Mouse (Mus musculus): ENCODE data around the gene Osbpl3. TPM values are rescaled to one million over a fixed set of nuclear protein-coding genes. Genes with fewer than 3 reads are reported as not detected.

Osbpl3 gene
- polyA plus RNA-seq, 1 experiment from 2014 or later, result 14.5 TPM

DNA sequence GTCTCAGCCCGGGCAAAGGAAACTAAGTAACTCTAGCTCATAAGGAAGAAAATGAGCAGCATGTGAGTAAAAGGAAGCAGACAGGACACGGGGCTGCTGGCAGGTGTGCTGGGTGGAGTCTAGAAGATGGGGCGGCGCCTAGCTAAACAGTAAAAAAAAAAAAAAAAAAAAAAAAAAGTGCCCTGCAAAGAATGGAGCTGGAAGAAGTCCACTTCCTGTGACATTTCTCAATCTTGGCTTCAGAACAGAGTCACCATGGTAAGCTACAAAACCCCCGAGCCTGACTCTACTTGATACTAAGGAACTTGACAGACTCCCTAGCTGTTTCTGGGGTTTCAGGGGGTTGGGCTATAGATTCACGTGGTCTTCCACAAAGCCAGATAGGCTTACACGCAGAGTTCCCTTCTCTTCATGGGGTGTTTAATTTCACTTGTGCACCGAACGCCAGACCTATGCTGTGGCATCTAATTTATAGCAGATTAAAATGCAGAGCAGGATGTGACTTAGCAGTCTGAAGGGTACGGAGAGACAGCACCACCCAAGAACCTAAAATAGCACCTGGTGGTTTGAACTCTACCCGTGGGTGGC is 74.4 kb downstream of the Osbpl3 start:
- Histone ChIP-seq H3K4me1 (replicated peaks; ENCODE audit: control insufficient read depth, insufficient read depth) (peaks cover 3% of the 10 kb centered on the region; the same call in 1 of the 2 replicates), H3K27ac (replicated peaks) (peak overlapping the region; percentile 81), H3K36me3 (ENCODE audit: control insufficient read depth, insufficient read depth, low read length) (no peaks in the 10 kb centered on the region), H3K4me2 (replicated peaks; ENCODE audit: low read depth) (peak overlapping the region; percentile 49), H3K9ac (ENCODE audit: low read length) (no peak overlapping the region), H3K9me3 (ENCODE audit: control insufficient read depth, low read length) (no peaks in the 10 kb centered on the region), H3K27me3 (ENCODE audit: control insufficient read depth, insufficient read depth, low read length) (no peaks in the 10 kb centered on the region), H3K4me3 (ENCODE audit: low read depth, low read length) (peak overlapping the region; percentile 0; the same call in 1 of the 2 replicates)
- no peak for TF ChIP-seq CTCF (IDR thresholded peaks at IDR 0.05; ENCODE audit: low read depth)
- TF ChIP-seq EP300 (optimal IDR thresholded peaks at IDR 0.05), result no peak
- 21% methylated on average over 11 of the region's 11 CpGs for WGBS
- DNase-seq (ENCODE audit: low spot score), result peak; percentile 80
- peak; percentile 67 for ATAC-seq (ENCODE audit: low FRiP score, low TSS enrichment)

DNA sequence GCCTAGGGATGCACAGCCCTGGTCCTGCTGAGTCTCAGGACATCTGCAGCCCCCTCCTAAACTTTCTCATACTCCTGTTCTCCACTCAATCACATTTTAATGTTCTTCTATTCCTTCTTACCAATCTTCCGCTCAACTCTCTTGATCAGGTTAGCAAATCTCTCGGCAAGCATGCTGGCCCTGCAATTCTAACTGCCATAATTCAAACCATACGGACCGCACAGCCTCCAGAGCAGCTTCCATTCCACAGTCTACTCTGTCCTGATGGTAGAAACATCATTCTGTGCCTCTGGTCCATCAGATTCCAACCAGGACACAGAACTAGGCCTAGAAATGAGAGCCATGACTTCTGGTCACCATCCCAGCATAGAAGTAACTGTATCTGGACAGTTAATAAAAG is 76.3 kb downstream of the Osbpl3 start:
- Histone ChIP-seq H3K36me3 (ENCODE audit: control insufficient read depth, insufficient read depth, low read length) (no peaks in the 10 kb centered on the region), H3K4me1 (replicated peaks; ENCODE audit: control insufficient read depth, insufficient read depth) (peaks cover 3% of the 10 kb centered on the region; the same call in 1 of the 2 replicates), H3K4me3 (ENCODE audit: low read depth, low read length) (no peak overlapping the region), H3K9me3 (ENCODE audit: control insufficient read depth, low read length) (no peaks in the 10 kb centered on the region), H3K9ac (ENCODE audit: low read length) (no peak overlapping the region), H3K4me2 (replicated peaks; ENCODE audit: low read depth) (no peak overlapping the region), H3K27ac (replicated peaks) (no peak overlapping the region), H3K27me3 (ENCODE audit: control insufficient read depth, insufficient read depth, low read length) (no peaks in the 10 kb centered on the region)
- ATAC-seq (ENCODE audit: low FRiP score, low TSS enrichment) (no peak), DNase-seq (ENCODE audit: low spot score) (no peak)
- WGBS, result 92% methylated on average over 4 of the region's 4 CpGs
- TF ChIP-seq CTCF (IDR thresholded peaks at IDR 0.05; ENCODE audit: low read depth) (no peak), EP300 (optimal IDR thresholded peaks at IDR 0.05) (no peak)

DNA sequence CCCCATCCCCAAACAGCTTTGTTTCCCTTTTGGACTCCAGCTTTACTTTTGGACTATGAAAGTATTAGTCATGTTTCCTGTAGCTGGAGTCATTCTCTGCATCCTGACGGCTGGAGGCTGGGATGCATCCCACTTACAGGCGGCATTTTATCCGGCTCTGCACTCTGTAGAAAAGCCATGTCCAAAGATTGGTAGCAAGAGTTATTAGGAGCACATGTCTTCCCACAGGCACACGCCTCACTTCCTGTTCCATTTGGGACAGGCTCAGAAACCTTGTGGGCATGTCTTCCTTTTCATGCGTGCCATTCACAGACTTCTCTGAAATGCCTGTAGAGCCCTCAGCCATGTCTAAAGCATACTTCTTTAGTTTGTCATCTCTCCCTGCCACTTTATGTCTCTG is 76.9 kb downstream of the Osbpl3 start:
- ATAC-seq (ENCODE audit: low FRiP score, low TSS enrichment), result no peak
- H3K27ac ChIP-seq (replicated peaks), result no peak overlapping the region
- H3K9me3 ChIP-seq (ENCODE audit: control insufficient read depth, low read length), result no peaks in the 10 kb centered on the region
- H3K4me1 ChIP-seq (replicated peaks; ENCODE audit: control insufficient read depth, insufficient read depth), result peaks cover 3% of the 10 kb centered on the region; the same call in 1 of the 2 replicates
- H3K36me3 ChIP-seq (ENCODE audit: control insufficient read depth, insufficient read depth, low read length), result no peaks in the 10 kb centered on the region
- no peak for DNase-seq (ENCODE audit: low spot score)
- TF ChIP-seq EP300 (optimal IDR thresholded peaks at IDR 0.05) (no peak), CTCF (IDR thresholded peaks at IDR 0.05; ENCODE audit: low read depth) (no peak)
- 38% methylated on average over 5 of the region's 5 CpGs for WGBS
- H3K27me3 ChIP-seq (ENCODE audit: control insufficient read depth, insufficient read depth, low read length), result no peaks in the 10 kb centered on the region
- no peak overlapping the region for H3K4me3 ChIP-seq (ENCODE audit: low read depth, low read length)
- H3K4me2 ChIP-seq (replicated peaks; ENCODE audit: low read depth), result no peak overlapping the region
- H3K9ac ChIP-seq (ENCODE audit: low read length), result no peak overlapping the region

DNA sequence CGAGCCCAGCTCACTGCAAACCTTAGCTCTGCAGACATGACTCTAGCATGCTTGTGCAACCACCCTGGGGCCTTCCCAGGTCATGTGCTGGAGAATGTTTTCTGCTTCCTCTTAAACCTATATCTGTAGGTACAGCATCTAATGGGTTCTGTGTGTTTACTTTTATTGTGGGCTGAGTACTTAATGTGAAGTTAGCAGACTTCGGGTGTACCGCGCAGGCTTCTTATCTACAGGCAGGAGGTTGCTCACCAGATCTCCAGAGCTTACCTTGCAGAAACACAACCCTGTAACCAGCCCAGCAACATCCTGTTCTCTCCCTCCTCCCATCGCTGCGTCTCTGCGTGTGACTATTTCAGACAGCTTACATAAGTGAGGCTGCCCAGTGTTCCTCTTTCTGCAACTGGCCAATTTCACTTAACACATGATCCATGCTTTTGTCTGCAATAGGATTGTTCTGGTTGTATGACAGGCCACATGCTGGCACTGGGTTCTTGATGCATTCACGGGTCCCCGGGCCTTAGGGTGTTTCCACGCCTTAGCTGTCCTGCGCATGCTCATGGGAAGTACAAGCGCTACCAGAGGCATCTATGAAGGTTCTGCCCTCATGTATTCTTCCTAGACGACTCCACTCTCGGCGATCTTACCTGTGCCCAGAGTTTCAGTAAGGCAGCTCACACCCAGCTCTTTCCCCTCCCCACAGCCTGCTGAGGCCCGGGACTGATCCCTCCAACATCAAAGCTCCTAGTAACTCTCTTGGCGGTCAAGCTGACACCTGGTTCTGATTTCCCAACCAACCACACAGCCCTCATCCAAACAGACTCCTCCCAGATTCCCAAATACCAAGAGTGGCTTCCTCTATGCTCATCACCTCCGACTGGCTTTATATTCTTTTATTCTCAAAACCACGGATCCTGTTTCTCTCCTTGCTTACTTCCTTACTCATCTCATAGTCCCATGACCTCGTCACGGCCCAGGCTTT is 78.0 kb downstream of the Osbpl3 start:
- peak; percentile 75 for DNase-seq (ENCODE audit: low spot score)
- peak; percentile 88 for ATAC-seq (ENCODE audit: low FRiP score, low TSS enrichment)
- Histone ChIP-seq H3K27ac (replicated peaks) (peak overlapping the region; percentile 82), H3K9ac (ENCODE audit: low read length) (no peak overlapping the region), H3K4me3 (ENCODE audit: low read depth, low read length) (no peak overlapping the region), H3K4me2 (replicated peaks; ENCODE audit: low read depth) (no peak overlapping the region), H3K27me3 (ENCODE audit: control insufficient read depth, insufficient read depth, low read length) (no peaks in the 10 kb centered on the region), H3K9me3 (ENCODE audit: control insufficient read depth, low read length) (no peaks in the 10 kb centered on the region), H3K4me1 (replicated peaks; ENCODE audit: control insufficient read depth, insufficient read depth) (peaks cover 3% of the 10 kb centered on the region; the same call in 1 of the 2 replicates), H3K36me3 (ENCODE audit: control insufficient read depth, insufficient read depth, low read length) (no peaks in the 10 kb centered on the region)
- no peak for TF ChIP-seq CTCF (IDR thresholded peaks at IDR 0.05; ENCODE audit: low read depth)
- no peak for TF ChIP-seq EP300 (optimal IDR thresholded peaks at IDR 0.05)
- WGBS, result 55% methylated on average over 21 of the region's 21 CpGs

DNA sequence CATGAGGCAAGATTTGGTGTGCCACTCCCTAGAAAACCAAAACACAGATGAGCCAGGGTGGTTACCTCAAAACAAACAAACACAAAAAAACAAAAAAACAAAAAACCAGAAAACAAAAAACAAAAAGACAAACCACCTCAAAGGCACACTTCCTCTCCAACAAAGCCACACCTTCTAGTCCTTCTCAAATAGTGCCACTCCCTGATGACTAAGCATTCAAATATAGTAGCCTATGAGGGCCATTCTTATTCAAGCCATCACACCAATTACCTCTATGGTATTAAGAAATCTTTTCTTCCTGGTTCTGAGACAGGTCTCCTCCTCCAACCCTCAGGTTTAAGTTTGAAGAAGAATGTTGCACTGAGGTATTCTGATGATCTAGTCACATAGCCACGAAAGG is 79.3 kb downstream of the Osbpl3 start:
- DNase-seq (ENCODE audit: low spot score), result no peak
- Histone ChIP-seq H3K9me3 (ENCODE audit: control insufficient read depth, low read length) (no peaks in the 10 kb centered on the region), H3K4me3 (ENCODE audit: low read depth, low read length) (no peak overlapping the region), H3K4me2 (replicated peaks; ENCODE audit: low read depth) (no peak overlapping the region), H3K27me3 (ENCODE audit: control insufficient read depth, insufficient read depth, low read length) (no peaks in the 10 kb centered on the region), H3K36me3 (ENCODE audit: control insufficient read depth, insufficient read depth, low read length) (no peaks in the 10 kb centered on the region), H3K4me1 (replicated peaks; ENCODE audit: control insufficient read depth, insufficient read depth) (peaks cover 5% of the 10 kb centered on the region; the same call in 1 of the 2 replicates), H3K27ac (replicated peaks) (peak overlapping the region; percentile 82), H3K9ac (ENCODE audit: low read length) (no peak overlapping the region)
- no peak for TF ChIP-seq CTCF (IDR thresholded peaks at IDR 0.05; ENCODE audit: low read depth)
- no peak for TF ChIP-seq EP300 (optimal IDR thresholded peaks at IDR 0.05)
- no peak for ATAC-seq (ENCODE audit: low FRiP score, low TSS enrichment)
- 89% methylated on average over 1 of the region's 1 CpGs for WGBS

Data from stomach, postnatal 0 days (tissue).